Mouse (Mus musculus) bone marrow macrophage, adult 2 months (primary cell): ENCODE data around the gene Tgfbr3. TPM values are rescaled to one million over a fixed set of nuclear protein-coding genes. Genes with fewer than 3 reads are reported as not detected.
"Not testable (repeated sequence)": the region's sequence is repeated elsewhere in the genome, so short reads cannot be mapped to it uniquely, and the experiment has no call there.

Source experiments
- H3K27ac ChIP-seq: 2 replicates; pipeline ENCODE4 v1.5.1; 2012; ENCODE audit warnings: low read depth, low read length; ENCODE audit not compliant: insufficient read depth
- H3K4me1 ChIP-seq: 2 replicates; pipeline ENCODE4 v1.6.1; 2012; ENCODE audit warnings: low read length; ENCODE audit not compliant: control insufficient read depth, insufficient read depth
- H3K4me3 ChIP-seq: 2 replicates; pipeline ENCODE4 v1.5.1; 2012; ENCODE audit warnings: mild to moderate bottlenecking, low read length, moderate library complexity; ENCODE audit not compliant: insufficient read depth
- CTCF ChIP-seq: IDR thresholded peaks from 2 replicates; pipeline ENCODE4 v1.5.1; 2012; ENCODE audit warnings: low read depth, mild to moderate bottlenecking, low read length, moderate library complexity
- POLR2A ChIP-seq: IDR thresholded peaks from 2 replicates; pipeline ENCODE4 v1.6.1; 2012; ENCODE audit warnings: mild to moderate bottlenecking, low read depth, low read length, borderline replicate concordance
- polyA plus RNA-seq: library from polyadenylated mRNA; stranded (reverse); fragments of >200 nt; gene quantifications from 2 replicates; pipeline ENCODE4 v1.2.4, GENCODE M21; 2012; ENCODE audit not compliant: missing spikeins, insufficient read depth, insufficient read length

The Tgfbr3 gene
- polyA plus RNA-seq, 1 experiment: 1.1 TPM

DNA sequence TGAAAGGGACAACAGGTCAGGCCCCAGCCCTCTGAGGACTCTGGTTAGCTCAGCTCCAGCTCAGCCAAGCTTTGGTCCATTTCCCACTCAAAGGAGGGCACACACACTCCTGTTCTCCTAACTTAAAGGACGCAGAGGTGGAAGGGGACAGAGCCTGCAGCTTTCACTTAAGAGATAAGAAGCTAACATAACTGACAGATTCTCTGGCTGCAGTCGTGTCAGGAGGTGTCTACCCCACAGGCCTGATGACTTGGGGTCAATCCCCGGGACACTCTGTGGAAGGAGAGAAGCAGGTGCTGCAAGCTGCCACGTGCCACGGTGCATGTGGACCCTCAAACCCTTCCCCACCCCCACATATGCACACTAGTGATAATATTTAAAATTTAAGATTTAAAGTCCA, 65.3 kb downstream of the Tgfbr3 start:
- no peak overlapping the region for H3K4me3 ChIP-seq
- TF ChIP-seq POLR2A: no peak
- no peak for TF ChIP-seq CTCF
- H3K27ac ChIP-seq: no peak overlapping the region
- H3K4me1 ChIP-seq: no peaks in the 10 kb centered on the region

DNA sequence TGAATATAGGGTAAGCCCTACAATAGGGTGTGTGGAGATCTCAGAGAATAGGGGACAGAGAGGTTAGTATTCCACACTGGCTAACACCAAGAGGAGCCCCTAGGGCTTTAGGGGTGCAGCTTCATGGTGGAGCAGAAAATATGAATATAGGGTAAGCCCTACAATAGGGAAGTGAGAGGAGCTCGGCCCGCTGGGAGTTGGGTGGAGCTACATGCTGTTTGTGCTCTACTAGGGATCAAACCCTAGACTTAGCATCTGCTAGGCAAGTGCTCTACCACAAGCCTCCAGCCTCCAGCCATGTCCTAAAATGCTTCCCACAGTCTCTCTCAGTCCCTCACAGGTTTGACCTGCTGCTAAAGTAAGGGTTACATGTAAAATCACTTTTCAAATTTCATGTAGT, 65.9 kb downstream of the Tgfbr3 start:
- not testable (repeated sequence) for H3K4me1 ChIP-seq, H3K27ac ChIP-seq, H3K4me3 ChIP-seq

DNA sequence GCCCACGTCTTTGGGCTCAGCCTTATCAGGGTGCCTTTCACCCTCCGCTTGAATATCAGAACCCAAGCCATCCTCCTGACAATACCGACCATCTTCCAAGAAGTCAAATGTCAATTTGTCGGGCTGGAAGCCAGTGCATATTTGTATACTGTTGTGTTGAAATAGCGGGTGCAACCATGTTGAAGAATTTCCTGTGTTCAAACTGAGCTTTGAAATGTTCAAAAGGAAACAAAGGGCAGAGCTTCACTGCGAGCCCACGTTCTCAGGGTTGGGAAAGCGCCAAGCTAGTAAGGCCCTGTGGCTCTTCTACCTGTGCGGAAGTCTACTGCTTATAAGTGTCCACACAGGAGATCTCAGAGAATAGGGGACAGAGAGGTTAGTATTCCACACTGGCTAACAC, 66.4 kb downstream of the Tgfbr3 start:
- Histone ChIP-seq H3K27ac (no peak overlapping the region), H3K4me3 (no peak overlapping the region), H3K4me1 (no peaks in the 10 kb centered on the region)
- no peak for TF ChIP-seq POLR2A
- no peak for TF ChIP-seq CTCF

DNA sequence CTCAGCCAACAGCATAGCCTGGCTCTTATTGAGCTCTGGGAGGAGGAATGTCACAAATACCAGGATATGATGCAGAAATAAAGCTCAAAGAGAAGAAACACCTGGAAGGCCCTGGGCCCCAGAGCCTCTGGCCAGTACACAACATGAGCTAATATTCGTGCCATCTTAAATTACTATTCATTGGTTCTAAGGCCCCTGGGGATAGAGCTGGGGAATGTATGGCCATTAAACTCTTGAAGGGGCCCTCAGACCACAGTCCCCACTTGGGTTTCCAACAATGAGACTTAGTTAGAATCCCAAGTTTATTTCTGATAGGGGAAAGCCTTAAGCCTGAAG, 66.8 kb downstream of the Tgfbr3 start:
- Histone ChIP-seq H3K4me3 (no peak overlapping the region), H3K4me1 (no peaks in the 10 kb centered on the region), H3K27ac (no peak overlapping the region)
- TF ChIP-seq POLR2A (no peak), CTCF (no peak)

DNA sequence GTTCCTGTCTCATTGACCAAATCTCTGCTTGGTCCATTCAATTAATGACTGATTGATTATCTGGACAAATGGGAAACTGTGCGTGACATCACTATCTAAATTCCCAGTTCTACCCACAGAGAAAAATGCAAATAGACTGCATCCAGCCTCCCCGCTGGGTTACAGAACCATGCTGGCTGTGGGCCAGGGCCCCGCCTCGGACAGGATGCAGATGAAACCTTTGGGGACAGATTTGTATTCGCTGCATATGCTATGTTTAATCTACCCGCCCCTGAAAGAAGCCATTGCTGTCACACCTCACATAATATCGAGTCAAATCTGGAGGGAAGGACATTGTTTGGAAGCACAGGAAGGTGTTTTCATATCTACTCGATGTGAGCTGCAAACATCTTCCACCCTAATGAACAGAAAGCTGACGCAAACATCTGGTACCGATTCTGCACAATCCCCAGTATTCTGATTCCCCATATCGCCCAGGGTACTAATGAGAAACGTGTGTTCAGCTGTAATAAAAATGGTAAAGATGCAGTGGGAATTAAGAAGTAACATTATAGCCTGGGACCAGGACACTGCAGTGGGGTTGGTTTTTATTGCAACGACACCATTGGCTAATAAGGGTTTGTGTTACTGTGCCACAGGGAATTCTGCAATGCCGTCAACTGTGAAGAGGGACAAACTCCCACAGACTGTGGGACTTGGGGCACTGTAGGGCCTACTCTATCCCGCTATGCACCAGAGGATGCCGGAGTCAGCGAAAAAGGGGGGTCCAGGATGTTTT, 67.3 kb downstream of the Tgfbr3 start:
- TF ChIP-seq POLR2A: no peak
- TF ChIP-seq CTCF: no peak
- H3K4me1 ChIP-seq: no peaks in the 10 kb centered on the region
- no peak overlapping the region for H3K27ac ChIP-seq
- H3K4me3 ChIP-seq: no peak overlapping the region

DNA sequence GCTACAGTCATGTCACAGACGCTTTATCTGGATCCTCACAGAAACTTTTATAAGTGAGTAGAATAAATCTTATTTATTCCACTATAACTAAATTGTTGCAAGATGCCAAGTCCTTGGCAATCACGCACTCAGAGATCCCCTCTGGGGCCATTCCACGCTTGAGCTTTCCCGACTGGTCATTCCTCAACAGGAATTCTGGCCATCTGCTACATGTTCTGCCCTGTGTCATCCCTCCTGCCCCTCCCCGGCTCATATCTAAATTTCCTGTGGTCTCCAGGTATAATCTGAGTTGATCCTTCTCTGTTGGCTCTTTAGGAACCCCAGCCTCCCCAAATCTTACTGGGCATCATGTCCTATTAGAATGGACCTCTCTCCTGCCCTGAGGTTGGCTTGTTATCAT, 68.5 kb downstream of the Tgfbr3 start:
- no peaks in the 10 kb centered on the region for H3K4me1 ChIP-seq
- no peak overlapping the region for H3K27ac ChIP-seq
- TF ChIP-seq POLR2A (no peak), CTCF (no peak)
- H3K4me3 ChIP-seq: no peak overlapping the region

DNA sequence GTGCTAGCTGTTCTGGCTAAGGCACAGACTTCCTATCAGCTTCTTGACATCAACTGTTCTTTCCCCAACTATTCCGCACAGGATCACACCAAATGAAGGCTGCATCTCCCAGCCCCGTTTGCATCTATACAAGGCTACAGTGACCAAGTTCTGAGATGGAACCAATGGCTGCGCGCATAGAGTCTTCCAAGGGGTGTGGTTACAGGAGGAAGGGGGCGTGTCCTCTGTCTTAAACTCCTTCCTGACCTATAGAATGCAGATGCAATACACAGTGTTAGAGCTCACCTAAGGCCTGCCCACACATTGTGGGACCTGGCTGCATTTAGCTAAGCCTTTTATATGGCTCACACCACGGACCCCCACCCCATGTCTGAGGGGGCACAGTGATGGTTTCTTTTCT, 69.5 kb downstream of the Tgfbr3 start:
- Histone ChIP-seq H3K27ac (no peak overlapping the region), H3K4me1 (no peaks in the 10 kb centered on the region), H3K4me3 (no peak overlapping the region)
- TF ChIP-seq POLR2A: no peak
- no peak for TF ChIP-seq CTCF

DNA sequence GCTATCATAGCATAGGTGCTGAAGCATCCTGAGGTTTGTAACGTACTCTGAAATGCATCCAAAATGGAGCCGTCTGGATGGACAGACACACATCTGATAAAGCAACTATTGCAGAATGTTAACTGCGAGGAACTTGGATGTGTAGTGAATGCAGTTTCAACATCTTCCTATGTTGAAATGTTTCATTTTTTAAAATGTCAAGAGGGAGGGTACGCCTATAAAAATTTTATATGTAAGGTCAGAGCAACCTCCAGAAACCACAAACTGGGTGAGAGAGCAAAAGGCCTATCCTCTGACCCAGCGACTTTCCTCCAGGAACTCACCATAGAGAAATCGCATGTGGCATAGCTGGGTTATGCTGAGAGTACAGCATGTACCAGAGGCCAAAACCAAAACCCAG, 70.1 kb downstream of the Tgfbr3 start:
- Histone ChIP-seq H3K4me3 (no peak overlapping the region), H3K27ac (no peak overlapping the region), H3K4me1 (no peaks in the 10 kb centered on the region)
- TF ChIP-seq CTCF: no peak
- TF ChIP-seq POLR2A: no peak

DNA sequence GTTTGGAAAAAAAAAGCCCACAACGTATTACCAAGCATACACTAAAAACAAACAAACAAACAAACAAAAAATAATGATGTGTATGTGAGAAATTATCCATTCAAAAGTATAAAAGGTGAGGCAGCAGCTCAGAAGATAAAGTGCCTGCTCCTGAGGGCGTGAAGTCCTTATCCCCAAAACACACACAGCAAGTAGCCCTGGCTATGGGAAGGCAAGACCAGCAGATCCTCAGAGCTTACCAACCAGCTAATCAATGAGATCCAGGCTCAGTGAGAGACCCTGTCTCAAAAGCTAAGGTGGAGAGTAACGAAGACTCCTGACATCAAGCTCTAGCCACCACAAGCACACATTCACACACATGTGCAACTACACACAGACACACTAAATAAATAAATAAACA, 70.8 kb downstream of the Tgfbr3 start:
- no peaks in the 10 kb centered on the region for H3K4me1 ChIP-seq
- no peak overlapping the region for H3K27ac ChIP-seq
- H3K4me3 ChIP-seq: no peak overlapping the region
- TF ChIP-seq POLR2A (no peak), CTCF (no peak)

DNA sequence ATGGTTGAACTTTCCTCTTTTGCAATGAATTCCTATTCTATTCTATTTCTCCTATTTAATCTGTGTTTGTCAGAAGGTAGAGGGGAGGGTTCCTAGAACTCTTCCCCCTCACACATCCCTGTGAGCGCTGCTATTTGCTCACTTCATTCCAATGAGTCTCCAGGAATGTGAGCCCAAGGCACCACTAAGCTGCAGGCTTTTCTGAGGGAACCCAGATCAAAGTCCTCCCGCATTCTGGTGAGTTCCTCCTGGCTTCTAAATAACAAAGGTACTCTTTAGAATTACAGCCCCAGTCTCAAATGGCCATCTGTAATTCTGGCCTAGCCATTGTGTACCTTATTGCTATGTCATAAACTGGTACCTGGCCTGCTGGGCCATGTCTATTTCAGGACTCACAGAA, 72.3 kb downstream of the Tgfbr3 start:
- no peak overlapping the region for H3K4me3 ChIP-seq
- H3K27ac ChIP-seq: no peak overlapping the region
- no peaks in the 10 kb centered on the region for H3K4me1 ChIP-seq
- no peak for TF ChIP-seq POLR2A
- no peak for TF ChIP-seq CTCF

DNA sequence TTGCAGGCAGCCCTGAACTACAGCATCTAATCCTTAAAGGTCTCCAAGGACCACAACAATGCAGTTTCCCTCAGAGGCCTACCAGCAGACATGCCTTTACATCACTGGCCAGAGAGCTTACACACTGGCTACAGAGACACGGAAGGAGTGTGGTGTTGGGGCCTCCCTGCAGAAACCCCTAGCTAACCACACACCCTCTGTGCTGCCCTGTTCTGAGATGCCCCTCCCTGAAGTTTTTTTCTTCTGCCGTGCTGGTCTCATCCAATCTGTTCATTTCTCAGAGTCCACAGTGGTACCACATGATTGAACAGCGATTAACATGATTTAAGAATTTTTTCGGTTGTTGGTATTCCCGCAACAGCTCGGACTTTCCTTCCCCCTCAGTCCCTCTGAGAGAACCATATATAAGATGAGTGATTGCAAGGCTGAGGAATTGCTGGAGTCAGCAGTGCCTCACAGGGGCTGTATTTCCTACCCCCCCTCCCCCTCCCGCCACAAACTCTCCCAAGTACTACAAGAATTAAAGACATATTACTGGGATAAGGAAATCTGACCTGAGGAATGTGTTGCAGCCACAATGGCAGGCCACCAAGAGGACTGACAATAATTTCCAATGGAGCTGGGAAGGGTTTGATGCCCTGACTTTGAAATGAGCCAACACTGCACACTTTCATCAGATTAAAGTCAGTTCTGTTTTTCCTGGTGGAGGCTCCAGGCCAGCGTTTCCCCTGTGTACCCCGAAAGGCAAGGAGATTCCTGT, 75.9 kb downstream of the Tgfbr3 start:
- TF ChIP-seq POLR2A: no peak
- H3K4me1 ChIP-seq: no peaks in the 10 kb centered on the region
- H3K4me3 ChIP-seq: no peak overlapping the region
- H3K27ac ChIP-seq: no peak overlapping the region
